Mouse (Mus musculus) kidney, adult 2 months (tissue): ENCODE measurements around the gene Rab23. TPM values are rescaled to one million over a fixed set of nuclear protein-coding genes. Genes with fewer than 3 reads are reported as not detected.
A peak's percentile ranks its signal among the peaks of the same experiment; 100 is the strongest.

Experiments used
- DNase-seq: peaks from one replicate; pipeline ENCODE4 v3.0.0; 2021
- H3K27ac ChIP-seq: fragments of 200-500 bp; 2 replicates; pipeline ENCODE4 v1.5.1; 2012; ENCODE audit warnings: low read depth, low read length, control low read depth, inconsistent platforms; ENCODE audit not compliant: insufficient read depth
- H3K27me3 ChIP-seq: fragments of 200-500 bp; replicated peaks from 2 replicates; pipeline ENCODE4 v1.6.1; 2012; ENCODE audit warnings: mild to moderate bottlenecking, moderate library complexity, low read length, inconsistent platforms; ENCODE audit not compliant: control insufficient read depth, insufficient read depth
- H3K36me3 ChIP-seq: fragments of 200-500 bp; 2 replicates; pipeline ENCODE4 v1.6.1; 2012; ENCODE audit warnings: mild to moderate bottlenecking, moderate library complexity, low read length, inconsistent platforms; ENCODE audit not compliant: control insufficient read depth, insufficient read depth
- H3K4me1 ChIP-seq: fragments of 200-500 bp; 2 replicates; pipeline ENCODE4 v1.6.1; 2011; ENCODE audit warnings: low read length; ENCODE audit not compliant: control insufficient read depth, insufficient read depth
- H3K4me3 ChIP-seq: fragments of 200-500 bp; 2 replicates; pipeline ENCODE4 v1.5.1; 2011; ENCODE audit warnings: mild to moderate bottlenecking, low read depth, low read length, control low read depth; ENCODE audit not compliant: insufficient read depth
- CTCF ChIP-seq: fragments of 200-500 bp; conservative IDR thresholded peaks from 2 replicates; pipeline ENCODE4 v1.5.1; 2011; ENCODE audit warnings: low read depth, mild to moderate bottlenecking, control low read depth, low read length, moderate library complexity, mixed read lengths; ENCODE audit not compliant: insufficient read depth, insufficient read length
- POLR2A ChIP-seq: fragments of 200-500 bp; IDR thresholded peaks from one replicate; pipeline ENCODE4 v1.6.1; 2011; ENCODE audit warnings: low read depth, low read length, control low read depth
- WGBS: fragments of 180-500 bp; shearing (Covaris S2); methylation state at CpG from one replicate; pipeline ENCODE4 v1.1.7; 2018; 5-methylcytosine and 5-hydroxymethylcytosine counted together
- polyA plus RNA-seq: library from polyadenylated mRNA; depleted of rRNA; stranded (reverse); fragments of >200 nt; gene quantifications from 2 replicates; pipeline ENCODE4 v1.2.3, GENCODE M21; 2012

The Rab23 gene
- polyA plus RNA-seq, 1 experiment, result 7.3 TPM

DNA sequence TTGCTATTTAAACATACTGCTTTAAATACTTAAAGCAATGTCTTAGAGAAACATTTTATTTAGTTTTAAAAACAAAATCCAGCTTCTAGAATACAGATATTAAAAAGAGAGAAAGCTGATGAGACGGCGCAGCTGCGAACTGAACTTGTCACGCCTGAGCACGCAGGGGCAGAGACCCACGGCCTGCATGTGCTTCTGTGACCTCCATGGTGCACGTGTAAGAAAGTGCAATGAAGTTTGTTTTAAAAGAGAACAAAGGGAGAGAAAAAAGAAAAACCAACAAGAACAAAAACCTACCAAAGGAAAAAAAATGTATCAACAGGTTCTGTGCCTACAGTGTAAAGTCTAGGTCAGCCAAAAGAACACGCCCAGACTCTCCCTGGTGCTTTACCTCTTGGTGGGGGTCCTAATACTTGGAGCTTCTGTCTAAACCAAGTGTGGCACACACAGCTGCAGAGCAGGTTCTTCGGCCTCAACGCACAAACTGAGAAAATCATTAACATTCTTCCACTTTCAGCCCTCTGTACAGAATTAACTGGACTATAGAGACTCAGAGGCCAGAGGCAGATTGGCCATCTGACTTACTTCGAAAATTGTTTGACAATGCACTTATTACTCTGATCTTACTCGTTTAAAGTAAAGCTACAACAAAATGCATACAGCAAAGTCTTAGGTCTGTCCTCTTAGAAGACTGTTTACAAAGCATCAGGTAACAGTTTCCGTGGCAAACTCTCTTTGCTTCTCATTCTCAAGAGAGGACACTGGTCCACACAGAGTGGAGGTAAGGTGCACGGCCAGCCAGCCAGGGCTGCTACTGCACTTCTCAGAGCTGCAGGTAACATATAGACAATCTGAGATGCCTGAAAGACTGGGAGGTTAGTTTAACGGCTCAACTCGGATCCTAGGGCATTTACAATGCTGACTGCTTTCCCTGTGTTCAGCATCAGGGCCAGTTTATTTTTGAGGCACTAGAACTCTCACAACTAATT lies 47.1 kb downstream of the Rab23 start:
- TF ChIP-seq CTCF, result no peak
- TF ChIP-seq POLR2A, result no peak
- peak overlapping the region; percentile 22; the same call in 1 of the 2 replicates for H3K27ac ChIP-seq
- peaks cover 1% of the 10 kb centered on the region; the same call in 1 of the 2 replicates for H3K36me3 ChIP-seq
- no peaks in the 10 kb centered on the region for H3K27me3 ChIP-seq
- H3K4me1 ChIP-seq, result peaks cover 13% of the 10 kb centered on the region; the same call in 1 of the 2 replicates
- WGBS, result 44% methylated on average over 16 of the region's 16 CpGs
- no peak overlapping the region for H3K4me3 ChIP-seq
- DNase-seq, result peak; percentile 12

DNA sequence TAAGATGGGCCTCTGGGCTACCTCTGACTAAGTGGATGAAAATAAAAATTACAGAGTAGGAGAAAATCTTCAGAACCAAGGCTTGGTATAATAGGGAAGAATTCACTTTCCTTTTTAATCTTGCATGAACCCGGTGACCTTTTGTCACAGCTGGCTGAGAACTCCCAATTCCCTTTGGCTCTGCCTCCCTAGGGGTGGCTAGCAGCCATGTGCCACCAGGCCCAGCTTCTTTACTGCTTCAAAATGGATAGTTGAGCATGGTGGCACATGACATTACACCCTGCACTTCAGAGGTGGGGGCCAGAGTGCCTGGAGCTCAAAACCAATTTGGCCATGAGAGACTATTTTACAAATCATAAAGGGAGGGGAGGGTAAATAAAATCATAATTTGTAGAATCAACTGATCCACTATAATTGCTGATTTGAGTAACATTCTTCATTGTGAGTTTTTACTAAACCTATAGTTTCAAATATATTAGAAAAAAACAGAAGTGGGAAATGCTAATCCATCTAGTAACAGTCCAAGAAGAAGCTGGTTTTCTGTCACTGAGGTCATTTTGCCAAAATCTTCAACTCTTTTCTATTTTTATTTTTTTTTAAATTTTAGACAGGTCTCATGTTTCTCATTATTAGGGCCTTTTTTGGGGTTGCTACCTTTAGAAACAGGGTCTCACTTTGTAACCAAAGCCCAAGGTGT lies 48.6 kb downstream of the Rab23 start:
- no peak for TF ChIP-seq CTCF
- TF ChIP-seq POLR2A, result no peak
- Histone ChIP-seq H3K36me3 (peaks cover 5% of the 10 kb centered on the region; the same call in 1 of the 2 replicates), H3K27me3 (no peaks in the 10 kb centered on the region), H3K4me3 (no peak overlapping the region), H3K27ac (no peak overlapping the region), H3K4me1 (peaks cover 13% of the 10 kb centered on the region; the same call in 1 of the 2 replicates)
- DNase-seq, result no peak
- WGBS, result 74% methylated on average over 1 of the region's 1 CpGs

DNA sequence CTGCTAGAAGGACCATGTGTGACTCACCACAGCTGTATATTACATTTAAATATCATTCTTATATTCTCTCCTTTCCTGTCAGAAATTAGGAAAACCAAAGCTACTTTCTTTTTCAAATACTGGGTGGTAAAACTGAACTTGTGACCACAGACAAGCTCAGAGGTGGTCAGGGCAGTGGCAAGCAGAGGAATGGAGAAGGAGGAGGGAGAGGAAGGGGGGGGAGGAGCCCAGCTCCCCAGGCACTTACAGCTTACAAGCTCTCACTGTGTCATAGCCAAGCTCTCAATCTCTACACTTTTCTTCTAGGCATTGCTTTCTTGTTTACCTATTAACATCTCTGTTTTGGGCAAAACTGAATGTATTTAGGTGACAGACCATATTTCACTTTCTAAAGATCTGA lies 49.1 kb downstream of the Rab23 start:
- DNase-seq, result no peak
- TF ChIP-seq CTCF (no peak), POLR2A (no peak)
- Histone ChIP-seq H3K36me3 (peaks cover 5% of the 10 kb centered on the region; the same call in 1 of the 2 replicates), H3K4me1 (peaks cover 13% of the 10 kb centered on the region; the same call in 1 of the 2 replicates), H3K27me3 (no peaks in the 10 kb centered on the region), H3K27ac (no peak overlapping the region), H3K4me3 (no peak overlapping the region)

DNA sequence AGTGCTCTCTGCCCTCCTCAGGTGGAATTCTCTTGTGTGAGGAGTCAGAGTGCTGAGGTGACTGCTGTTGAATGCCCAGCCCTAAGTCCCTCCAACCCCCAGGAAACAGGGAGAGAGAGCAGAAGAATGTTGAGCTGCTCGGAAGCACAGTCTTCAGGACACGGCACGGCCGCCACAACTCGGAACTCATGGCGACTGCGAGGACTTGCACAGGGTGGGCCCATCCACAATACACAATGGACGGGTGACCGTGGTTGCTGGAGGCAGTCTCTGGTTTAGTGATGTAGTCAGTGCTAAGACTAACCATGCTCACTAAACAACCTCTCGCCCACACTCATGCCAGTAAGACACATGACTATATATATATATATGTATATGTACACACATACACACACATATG lies 51.9 kb downstream of the Rab23 start:
- 96% methylated on average over 10 of the region's 10 CpGs for WGBS
- TF ChIP-seq CTCF (no peak), POLR2A (no peak)
- Histone ChIP-seq H3K27ac (no peak overlapping the region), H3K27me3 (no peaks in the 10 kb centered on the region), H3K36me3 (peaks cover 8% of the 10 kb centered on the region; the same call in 1 of the 2 replicates), H3K4me1 (peaks cover 11% of the 10 kb centered on the region; the same call in 1 of the 2 replicates), H3K4me3 (no peak overlapping the region)
- DNase-seq, result no peak

DNA sequence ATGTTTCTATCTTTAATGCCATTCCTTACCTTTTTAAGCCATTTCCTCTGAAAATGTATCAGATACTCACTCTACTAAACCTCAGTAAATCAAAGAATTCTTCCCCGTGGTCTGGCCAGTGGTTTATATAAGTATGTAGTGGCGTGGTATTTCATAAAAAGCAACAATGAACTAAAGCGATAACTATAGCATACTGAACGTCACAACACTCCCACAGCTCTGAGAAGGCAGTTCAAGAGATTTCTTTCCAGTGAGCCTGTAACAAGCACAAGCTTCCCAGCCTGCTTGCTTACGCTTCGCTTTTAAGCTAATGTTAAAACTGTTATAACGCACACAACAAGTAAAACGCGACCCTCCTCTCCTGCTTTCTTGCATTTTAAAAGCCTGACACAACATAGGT lies 52.4 kb downstream of the Rab23 start:
- Histone ChIP-seq H3K36me3 (peaks cover 8% of the 10 kb centered on the region; the same call in 1 of the 2 replicates), H3K4me1 (peaks cover 6% of the 10 kb centered on the region; the same call in 1 of the 2 replicates), H3K27me3 (no peaks in the 10 kb centered on the region), H3K27ac (no peak overlapping the region), H3K4me3 (no peak overlapping the region)
- WGBS, result 94% methylated on average over 9 of the region's 9 CpGs
- TF ChIP-seq POLR2A (no peak), CTCF (no peak)
- no peak for DNase-seq

DNA sequence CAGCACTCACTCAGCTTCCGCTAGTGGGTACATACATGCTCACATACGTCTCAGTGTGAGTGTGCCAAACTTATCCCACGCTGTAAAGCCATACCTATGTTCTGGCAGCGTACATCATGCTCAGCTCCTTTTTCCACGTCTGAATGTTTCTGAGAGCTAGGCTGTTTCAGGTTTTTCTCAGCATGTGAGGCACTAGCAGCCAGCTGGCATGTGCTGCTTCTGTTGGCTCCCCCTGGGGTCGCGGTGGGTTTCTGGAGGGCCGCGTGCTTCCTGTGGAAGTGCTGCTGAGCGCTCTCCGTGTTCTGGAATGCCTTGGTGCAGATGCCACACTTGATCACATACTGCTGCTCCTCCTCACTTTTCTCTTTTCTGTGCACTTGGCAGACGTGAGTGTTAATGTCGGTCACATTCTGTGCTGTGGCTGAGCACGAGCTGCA lies 56.5 kb downstream of the Rab23 start:
- no peak overlapping the region for H3K27ac ChIP-seq
- H3K4me1 ChIP-seq, result no peaks in the 10 kb centered on the region
- TF ChIP-seq CTCF (no peak), POLR2A (no peak)
- no peak overlapping the region for H3K4me3 ChIP-seq
- DNase-seq, result no peak
- peaks cover 7% of the 10 kb centered on the region; the same call in 1 of the 2 replicates for H3K36me3 ChIP-seq
- WGBS, result 88% methylated on average over 14 of the region's 14 CpGs
- no peaks in the 10 kb centered on the region for H3K27me3 ChIP-seq
